Mouse (Mus musculus): ENCODE measurements around the gene Fbxw2.

DNA sequence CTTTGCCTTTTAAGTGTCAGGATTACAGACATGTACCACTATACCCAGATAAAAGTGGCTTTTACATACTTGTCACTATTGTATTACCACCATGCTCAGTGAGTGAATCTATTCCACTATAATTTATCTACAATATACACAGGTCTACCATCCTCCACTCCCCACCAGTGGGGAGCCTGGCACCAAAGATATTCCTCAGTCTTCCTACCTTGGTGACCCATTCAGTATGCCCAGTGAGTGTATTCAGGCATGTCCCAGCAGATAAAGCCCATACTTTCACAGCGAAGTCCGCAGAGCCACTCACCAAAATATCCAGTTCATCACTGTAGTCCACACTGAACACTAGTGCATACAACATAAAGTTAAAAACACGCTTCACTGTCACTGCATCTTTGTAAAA lies 15.3 kb downstream of the Fbxw2 start:
- TF ChIP-seq POLR2A (IDR thresholded peaks at IDR 0.05; ENCODE audit: insufficient read length, low read depth) (no peak), POLR2AphosphoS2 (IDR thresholded peaks at IDR 0.05; ENCODE audit: insufficient read length, low read depth) (no peak), MAX (IDR thresholded peaks at IDR 0.05; ENCODE audit: low read depth) (no peak), TCF12 (IDR thresholded peaks at IDR 0.05; ENCODE audit: insufficient read depth, poor library complexity, severe bottlenecking) (no peak), USF1 (IDR thresholded peaks at IDR 0.05; ENCODE audit: low read depth) (no peak), MYOG (IDR thresholded peaks at IDR 0.05; ENCODE audit: control insufficient read depth in 1 of 3, insufficient read depth in 1 of 3, insufficient read length in 2 of 3, low read depth in 2 of 3) (no peak), CEBPB (IDR thresholded peaks at IDR 0.05; ENCODE audit: insufficient read depth, poor library complexity, severe bottlenecking) (no peak), E2F4 (IDR thresholded peaks at IDR 0.05; ENCODE audit: insufficient read depth) (no peak), MYOD1 (IDR thresholded peaks at IDR 0.05; ENCODE audit: control insufficient read depth in 1 of 3, insufficient read length in 2 of 3, low read depth in 2 of 3) (no peak), TCF3 (IDR thresholded peaks at IDR 0.05; ENCODE audit: insufficient read length, low read depth) (no peak)

All from myocyte (in vitro differentiated cells).